Mouse (Mus musculus): ENCODE data around the gene Cdca8.

Cdca8 gene

GRCm38 (mm10) chr4:124880599-124880998 lies 58.5 kb downstream of the Cdca8 start, which contains the start of gene Epha10:
Gene Epha10 (plus strand): TSS chr4:124880899.
- no peak for DNase-seq (ENCODE audit: low read depth)

- DNase-seq (ENCODE audit: low read depth), result no peak
These were observed 66.4 kb downstream of the Cdca8 start for GRCm38 (mm10) chr4:124872719-124873118.
